ENCODE assay signal across 9 mouse cellular contexts in the genomic region with DNA sequence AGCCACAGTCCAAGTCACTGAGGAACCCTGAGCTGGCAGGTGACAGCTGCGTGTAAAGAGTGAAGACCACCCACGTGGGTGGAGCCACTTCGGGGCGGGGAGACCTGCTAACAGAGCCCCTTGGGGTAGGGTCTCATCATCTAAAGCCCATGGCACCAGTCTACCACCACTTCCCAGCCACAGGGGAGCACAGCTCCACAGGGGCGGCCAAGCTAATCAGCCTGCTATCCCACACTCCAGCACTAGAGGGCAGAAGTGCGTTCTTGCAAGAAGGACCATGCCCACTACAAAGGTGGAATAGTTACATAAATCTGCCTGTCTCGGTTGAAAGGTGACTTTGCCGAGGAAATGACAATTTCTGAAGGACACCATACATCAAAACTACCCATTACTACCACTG. TPM values are rescaled to one million over a fixed set of nuclear protein-coding genes. Genes with fewer than 3 reads are reported as not detected.
A peak's percentile ranks its signal among the peaks of the same experiment; 100 is the strongest.
DNase-seq lines count a peak whose midpoint lies in the region; ATAC-seq and TF ChIP-seq lines count a peak whose summit lies in the region.
"Had no signal": no experiment of that assay in that cellular context is flagged by ENCODE, and none has a peak within 500 bp of the region (broad histone marks: within the 10 kb centered on the region; RNA-seq: fewer than 3 reads in every experiment).

No protein-coding gene starts in this region.

- no peak for ATAC-seq in intestine, postnatal 0 days
- ATAC-seq in intestine, embryonic 15.5 days: no peak
- peak; percentile 77 for ATAC-seq in monocyte, adult 5-6 weeks (replicated peaks; ENCODE audit: insufficient number of reproducible peaks, low FRiP score, low TSS enrichment, poor library complexity, severe bottlenecking)

- H3K27ac ChIP-seq in intestine, postnatal 0 days (ENCODE audit: low read depth, low read length): no peak overlapping the region
- no peak overlapping the region for H3K27ac ChIP-seq in intestine, embryonic 15.5 days
- H3K27ac ChIP-seq: stomach, embryonic 15.5 days had no signal

- 58% methylated on average over 8 of the region's 8 CpGs for WGBS in intestine, postnatal 0 days
- WGBS in intestine, embryonic 15.5 days: 67% methylated on average over 8 of the region's 8 CpGs

- H3K9me3 ChIP-seq in intestine, postnatal 0 days (ENCODE audit: control insufficient read depth): no peaks in the 10 kb centered on the region
- H3K9me3 ChIP-seq in intestine, embryonic 15.5 days: no peaks in the 10 kb centered on the region
- H3K9me3 ChIP-seq: stomach, embryonic 15.5 days had no signal

- H3K4me2 ChIP-seq in intestine, postnatal 0 days (replicated peaks; ENCODE audit: low read depth): no peak overlapping the region
- no peak overlapping the region for H3K4me2 ChIP-seq in intestine, embryonic 15.5 days (replicated peaks)
- H3K4me2 ChIP-seq: stomach, embryonic 15.5 days had no signal

- peak; percentile 68 to 86 for DNase-seq in adrenal gland, adult (ENCODE audit: inconsistent age in 2 of 2, low spot score in 1 of 2)
- DNase-seq in embryo, embryonic 10 days (ENCODE audit: low spot score): peak; percentile 90
- DNase-seq in heart, postnatal 14 days: peak; percentile 73 to 86
- peak; percentile 32 to 82 for DNase-seq in left cerebral cortex, adult 9 months (ENCODE audit: low spot score in 2 of 2)
- peak; percentile 41 for DNase-seq in telencephalon, adult 2 months (ENCODE audit: low read depth, low spot score)

- H3K36me3 ChIP-seq in intestine, postnatal 0 days (ENCODE audit: control insufficient read depth, insufficient read depth): peaks cover 63% of the 10 kb centered on the region
- peaks cover 38% of the 10 kb centered on the region for H3K36me3 ChIP-seq in intestine, embryonic 15.5 days

- intact Hi-C loops in heart, postnatal 14 days (cut with DNase I): loop anchor here (5.0 kb wide), 1 partner anchor 70 kb away; no protein-coding TSS in a partner anchor

- TF ChIP-seq CTCF in intestine, postnatal 0 days (IDR thresholded peaks at IDR 0.05; ENCODE audit: low read depth): peak; percentile 90

- H3K9ac ChIP-seq in intestine, postnatal 0 days (ENCODE audit: low read depth, low read length): no peak overlapping the region; the same call in 1 of the 2 replicates
- no peak overlapping the region for H3K9ac ChIP-seq in intestine, embryonic 15.5 days
- H3K9ac ChIP-seq: stomach, embryonic 15.5 days had no signal

- H3K4me3 ChIP-seq in intestine, postnatal 0 days (ENCODE audit: low read depth, low read length): no peak overlapping the region
- H3K4me3 ChIP-seq in intestine, embryonic 15.5 days (replicated peaks): no peak overlapping the region
- H3K4me3 ChIP-seq: stomach, embryonic 15.5 days had no signal

- H3K4me1 ChIP-seq in intestine, postnatal 0 days (replicated peaks; ENCODE audit: control insufficient read depth, insufficient read depth, low read length): no peaks in the 10 kb centered on the region
- H3K4me1 ChIP-seq in intestine, embryonic 15.5 days (replicated peaks): peaks cover 9% of the 10 kb centered on the region

- no peaks in the 10 kb centered on the region for H3K27me3 ChIP-seq in intestine, postnatal 0 days (replicated peaks; ENCODE audit: control insufficient read depth, insufficient read depth, low read length)
- no peaks in the 10 kb centered on the region for H3K27me3 ChIP-seq in intestine, embryonic 15.5 days (replicated peaks)
- H3K27me3 ChIP-seq: stomach, embryonic 15.5 days had no signal

RNA-seq across cellular contexts. Expression of gene E130309D02Rik, which starts 3.3 kb away (rescaled TPM):
- 14.7 and 14.9 TPM in 2 replicates for polyA plus RNA-seq in intestine, postnatal 0 days (2015; fragmentation: Nextera tagmentation; extraction: Ambion mirVana)
- polyA plus RNA-seq in intestine, embryonic 15.5 days (2015; fragmentation: Nextera tagmentation; extraction: Ambion mirVana): 33.9 and 35.6 TPM in 2 replicates
- 10 to 100 TPM; 15.2 to 16.6 TPM for total RNA-seq in heart, postnatal 14 days (2021)
- 7.4 to 12.5 TPM (median 10.3 TPM) in 3 replicates for total RNA-seq in monocyte, adult 5-6 weeks (2017)

RNA-seq across cellular contexts. Expression of gene Zdhhc4, which starts 17.2 kb away (rescaled TPM):
- 46.5 and 52.4 TPM in 2 replicates for polyA plus RNA-seq in intestine, postnatal 0 days (2015; fragmentation: Nextera tagmentation; extraction: Ambion mirVana)
- 63.8 and 64.9 TPM in 2 replicates for polyA plus RNA-seq in intestine, embryonic 15.5 days (2015; fragmentation: Nextera tagmentation; extraction: Ambion mirVana)
- total RNA-seq in heart, postnatal 14 days (2021): 10 to 100 TPM; 31.6 to 33.0 TPM
- 22.5 to 39.9 TPM (median 33.8 TPM) in 3 replicates for total RNA-seq in monocyte, adult 5-6 weeks (2017)

RNA-seq across cellular contexts. Expression of gene Zfp853, which starts 18.5 kb away (rescaled TPM):
- not detected in 2 replicates for polyA plus RNA-seq in intestine, postnatal 0 days (2015; fragmentation: Nextera tagmentation; extraction: Ambion mirVana)
- 0.05 and 0.06 TPM in 2 replicates for polyA plus RNA-seq in intestine, embryonic 15.5 days (2015; fragmentation: Nextera tagmentation; extraction: Ambion mirVana)
- under 1 TPM; 0.32 to 0.38 TPM for total RNA-seq in heart, postnatal 14 days (2021)
- total RNA-seq in monocyte, adult 5-6 weeks (2017): not detected in 3 replicates

RNA-seq across cellular contexts. Expression of gene Zfp316, which starts 42.1 kb away (rescaled TPM):
- 0.81 and 0.86 TPM in 2 replicates for polyA plus RNA-seq in intestine, postnatal 0 days (2015; fragmentation: Nextera tagmentation; extraction: Ambion mirVana)
- polyA plus RNA-seq in intestine, embryonic 15.5 days (2015; fragmentation: Nextera tagmentation; extraction: Ambion mirVana): 2.2 and 2.4 TPM in 2 replicates
- total RNA-seq in heart, postnatal 14 days (2021): 1 to 10 TPM; 4.0 to 5.5 TPM
- total RNA-seq in monocyte, adult 5-6 weeks (2017): 1.4 to 2.9 TPM (median 1.9 TPM) in 3 replicates

RNA-seq across cellular contexts. Expression of gene Grid2ip, which starts 45.3 kb away (rescaled TPM):
- 0.04 and 0.10 TPM in 2 replicates for polyA plus RNA-seq in intestine, postnatal 0 days (2015; fragmentation: Nextera tagmentation; extraction: Ambion mirVana)
- 0.11 and 0.15 TPM in 2 replicates for polyA plus RNA-seq in intestine, embryonic 15.5 days (2015; fragmentation: Nextera tagmentation; extraction: Ambion mirVana)
- total RNA-seq in heart, postnatal 14 days (2021): under 1 TPM in 1 of 2 experiments, not detected in 1; 0.12 TPM
- not detected in 3 replicates for total RNA-seq in monocyte, adult 5-6 weeks (2017)
